Mouse (Mus musculus): ENCODE measurements at regions not wholly inside any gene's neighbourhood (a gene's known extent, or its start where the extent isn't known, plus 50 kb on each side); places are given as distances from the start of the nearest gene placed in this dataset.

DNA sequence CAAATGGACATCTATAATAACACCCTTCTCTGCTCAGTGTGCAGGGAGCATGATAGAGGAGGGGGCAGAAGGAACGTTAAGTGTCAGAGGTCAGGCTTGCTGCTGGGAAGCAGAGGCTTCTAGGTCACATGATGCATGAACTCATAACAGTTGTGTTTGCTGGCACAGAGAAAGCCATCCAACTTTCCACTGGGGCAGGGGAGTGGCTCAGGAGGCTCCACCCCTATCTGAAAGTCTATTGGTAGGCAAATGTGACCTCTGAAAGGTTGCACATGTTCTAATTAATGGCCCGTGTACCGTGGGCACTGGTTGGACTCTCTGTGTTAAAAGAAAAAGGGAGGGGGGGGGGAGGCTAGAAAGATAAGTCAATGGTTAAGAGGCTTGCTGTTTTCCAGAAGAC, 224.6 kb downstream of the Slc16a7 start:
- DNase-seq, result no peak

DNA sequence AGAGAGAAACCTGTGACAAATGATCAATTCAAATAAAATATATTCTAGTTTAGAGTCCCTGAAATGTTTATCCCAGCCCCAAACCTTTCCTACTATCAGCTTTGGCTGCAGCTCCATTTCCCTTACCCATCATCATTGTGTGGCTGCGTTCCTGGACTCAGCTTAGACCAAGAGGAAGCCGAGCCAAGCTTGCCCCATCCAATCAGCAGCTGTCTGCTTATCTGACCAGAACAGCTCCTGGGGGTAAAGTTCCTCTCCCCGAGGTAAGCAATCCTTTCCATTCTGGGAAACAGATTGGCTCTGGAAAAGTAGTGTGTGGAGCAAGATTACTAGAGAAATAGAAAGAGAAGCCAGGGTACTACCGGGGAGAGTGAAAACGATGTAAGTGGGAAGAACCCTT, 228.2 kb downstream of the Slc16a7 start:
- no peak for DNase-seq

DNA sequence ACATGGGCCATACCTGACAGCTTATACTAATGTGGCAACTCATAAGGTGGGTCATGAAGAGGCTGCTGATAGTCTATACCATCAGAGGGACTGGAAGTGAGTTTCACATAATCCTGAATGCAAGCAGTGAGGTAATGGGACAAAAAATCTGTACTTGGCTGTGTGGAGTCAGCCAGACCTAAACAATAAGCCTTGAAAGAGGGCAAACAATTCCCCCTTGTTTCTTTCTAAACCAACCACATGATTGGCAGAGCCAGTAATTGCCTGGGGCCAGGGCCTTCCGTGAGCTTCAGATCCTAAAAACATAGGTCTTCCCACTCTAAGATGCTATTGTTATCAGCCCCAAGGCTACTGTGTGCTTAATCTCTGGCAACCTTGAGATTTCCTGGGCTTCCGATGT, 240.5 kb downstream of the Slc16a7 start:
- DNase-seq, result no peak

DNA sequence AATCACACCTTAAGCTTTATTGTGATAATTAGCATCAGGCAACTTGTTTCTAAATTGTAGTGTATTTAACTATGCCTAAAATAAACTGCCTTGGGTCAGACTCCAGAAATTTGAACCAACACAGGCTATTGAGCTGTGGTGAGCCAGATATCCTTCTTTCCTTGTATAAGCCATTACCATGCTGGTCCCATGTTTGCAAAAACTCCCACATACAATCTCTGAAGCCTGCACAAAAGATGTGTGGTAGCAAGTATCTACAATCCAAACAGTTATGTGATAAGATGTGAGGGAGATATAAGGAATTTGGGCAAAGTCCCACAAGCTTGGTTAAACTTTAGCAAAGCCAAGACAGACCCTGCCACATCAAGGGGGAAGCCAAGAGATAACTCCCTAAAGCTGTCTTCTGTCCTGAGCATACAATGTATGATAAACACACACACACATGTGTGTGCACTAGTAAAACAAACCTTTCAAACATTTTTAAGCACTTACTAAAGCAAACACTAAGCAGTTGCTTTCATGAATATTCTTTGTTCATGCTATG, 242.0 kb downstream of the Slc16a7 start:
- DNase-seq, result no peak

DNA sequence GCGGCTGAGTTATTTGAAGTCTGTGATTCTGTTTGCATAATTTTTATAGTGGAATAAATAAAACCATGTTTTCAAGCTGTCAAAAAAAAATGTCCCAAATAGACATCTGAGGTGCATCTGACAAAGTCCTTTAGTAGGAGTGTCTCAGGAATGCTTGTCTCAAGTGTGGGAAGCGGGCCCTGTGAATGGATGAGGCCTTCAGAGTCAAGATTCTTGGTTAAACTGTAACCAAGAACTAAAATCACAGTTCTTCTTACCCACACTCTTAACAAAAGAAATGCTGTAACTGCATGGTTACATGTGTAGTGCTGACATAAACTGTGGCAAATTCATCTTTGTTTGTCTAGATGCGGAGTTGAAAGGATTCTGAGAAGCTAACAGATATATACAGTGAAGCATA, 242.9 kb downstream of the Slc16a7 start:
- no peak for DNase-seq

DNA sequence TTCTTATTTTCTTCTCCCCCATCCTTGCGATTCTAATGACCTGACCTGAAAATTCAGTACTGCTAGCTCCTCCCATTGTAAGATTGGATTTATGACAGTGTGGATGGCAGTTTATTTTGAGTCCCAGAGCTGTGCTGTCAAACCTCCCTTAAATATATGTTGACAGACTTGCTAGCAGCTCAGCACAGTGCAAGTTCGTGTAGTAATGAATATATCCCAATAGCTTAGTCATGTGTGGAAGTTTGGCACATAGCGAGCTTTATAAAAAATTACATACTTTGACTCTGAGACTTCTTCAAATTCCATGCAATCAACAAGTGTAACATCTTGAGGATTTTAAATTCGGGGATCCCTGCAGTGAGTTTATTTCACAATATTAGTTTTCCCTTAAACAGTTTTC, 243.5 kb downstream of the Slc16a7 start:
- no peak for DNase-seq

DNA sequence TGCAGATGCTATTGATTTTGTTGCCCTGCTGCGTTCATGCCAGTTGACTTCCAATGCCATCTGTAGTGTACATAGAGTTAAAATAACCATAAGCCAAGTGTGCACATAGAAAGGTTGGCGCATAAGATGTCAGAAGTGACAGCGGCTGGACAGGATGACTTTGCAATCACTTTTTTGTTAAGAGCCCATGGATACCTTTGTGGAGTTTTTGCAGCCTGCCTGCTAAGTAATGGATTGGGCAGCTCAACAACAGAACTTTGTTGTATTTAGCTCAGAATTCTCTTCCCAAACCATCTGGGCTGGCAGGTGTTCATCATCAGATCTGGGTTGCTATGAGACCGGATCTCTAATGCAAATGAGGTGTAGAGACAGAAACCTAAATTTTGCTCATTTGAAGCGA, 267.5 kb downstream of the Slc16a7 start:
- no peak for DNase-seq

DNA sequence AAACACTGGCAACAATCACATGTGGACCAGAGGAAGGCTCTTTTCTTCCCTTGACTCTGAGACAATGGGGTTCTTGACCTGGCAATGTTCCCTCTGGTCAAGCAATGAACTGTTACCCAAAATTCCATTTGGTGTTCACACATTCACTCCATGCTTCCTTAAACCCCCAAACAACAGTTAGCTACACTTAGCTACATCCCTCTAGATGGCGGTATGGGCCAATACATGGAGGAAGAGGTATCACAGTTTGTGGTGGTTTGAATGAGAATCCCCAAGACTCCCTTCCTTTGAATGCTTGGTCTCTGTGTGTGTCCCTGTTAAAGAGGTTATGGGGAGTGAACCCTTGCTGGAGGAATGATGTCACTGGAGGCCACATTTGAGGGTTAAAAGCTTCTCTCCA, 274.9 kb downstream of the Slc16a7 start:
- peak; percentile 5 to 11 for DNase-seq

DNA sequence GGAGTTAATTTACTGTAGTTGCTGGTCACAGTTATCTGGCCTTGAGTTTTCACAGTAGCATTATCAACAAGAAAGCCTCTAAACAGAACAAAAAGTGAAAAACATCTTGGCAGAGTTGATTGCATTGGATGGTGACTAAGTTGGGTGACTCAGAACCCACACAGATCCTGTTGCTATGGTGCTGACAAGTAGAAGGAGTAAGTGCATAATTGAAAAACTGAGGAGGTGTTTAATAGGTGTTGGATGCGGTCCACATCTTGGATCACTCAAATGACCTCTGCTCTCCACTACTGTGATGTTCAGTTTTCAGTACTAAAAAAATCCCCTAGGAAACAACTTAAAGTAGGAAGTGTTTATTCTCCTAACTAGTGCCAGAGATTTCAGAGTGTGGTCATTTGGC, 280.3 kb downstream of the Slc16a7 start:
- no peak for DNase-seq

DNA sequence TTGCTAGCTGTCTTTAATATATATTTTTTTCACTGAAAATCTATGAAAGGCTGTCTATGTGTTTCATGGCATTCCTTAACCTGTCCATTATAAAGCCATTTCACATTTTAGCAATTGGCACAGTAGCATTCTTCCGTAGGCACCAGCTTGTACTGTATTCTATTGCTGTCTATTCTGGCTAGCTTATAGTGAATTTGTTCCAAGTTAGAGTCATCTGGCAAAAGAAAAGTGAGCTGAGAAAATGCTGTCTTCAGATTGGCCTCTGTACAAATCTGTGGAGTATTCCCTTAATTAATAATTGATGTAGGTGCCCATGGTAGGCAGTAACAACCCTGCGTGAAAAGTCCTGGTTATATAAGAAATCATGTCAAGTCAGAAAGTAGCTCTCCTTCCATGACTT, 304.3 kb downstream of the Slc16a7 start:
- no peak for DNase-seq

DNA sequence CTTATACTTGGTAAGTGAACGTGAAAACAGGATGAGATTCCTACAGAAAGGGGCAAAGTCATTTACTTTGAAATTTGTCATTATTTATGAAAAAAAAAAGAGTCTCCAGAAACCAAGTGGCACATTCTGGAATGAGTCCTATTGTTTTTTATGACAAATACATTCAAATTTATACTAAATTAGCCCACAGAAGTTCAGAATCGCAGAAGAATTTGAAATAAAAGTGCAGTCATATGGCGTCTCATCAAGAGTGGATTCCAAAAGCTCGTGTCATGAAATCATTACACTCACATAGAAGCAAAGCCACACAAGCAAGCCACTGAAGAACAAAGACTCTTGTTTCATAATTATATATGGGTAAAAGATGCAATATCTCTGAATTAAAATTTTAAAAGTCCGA, 316.9 kb downstream of the Slc16a7 start:
- DNase-seq, result no peak

DNA sequence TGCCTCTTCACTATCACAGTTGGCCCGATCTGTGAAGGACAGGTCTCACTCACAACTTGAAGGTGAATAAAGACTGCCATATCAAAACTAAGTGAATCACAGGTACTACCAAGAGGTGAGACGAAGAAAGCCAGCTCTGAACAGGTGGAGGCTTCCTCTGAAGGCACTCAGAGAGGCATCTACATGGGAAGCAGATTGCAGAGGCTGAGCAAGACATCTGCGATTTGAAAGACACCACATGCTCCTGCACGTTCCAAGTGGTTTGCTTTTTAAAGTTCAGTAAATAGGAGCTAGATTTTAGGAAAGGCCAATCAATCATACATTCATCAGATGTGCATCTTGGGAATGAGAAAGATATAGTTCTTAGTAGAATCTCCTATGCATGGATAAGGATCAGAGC, 319.0 kb downstream of the Slc16a7 start:
- no peak for DNase-seq

DNA sequence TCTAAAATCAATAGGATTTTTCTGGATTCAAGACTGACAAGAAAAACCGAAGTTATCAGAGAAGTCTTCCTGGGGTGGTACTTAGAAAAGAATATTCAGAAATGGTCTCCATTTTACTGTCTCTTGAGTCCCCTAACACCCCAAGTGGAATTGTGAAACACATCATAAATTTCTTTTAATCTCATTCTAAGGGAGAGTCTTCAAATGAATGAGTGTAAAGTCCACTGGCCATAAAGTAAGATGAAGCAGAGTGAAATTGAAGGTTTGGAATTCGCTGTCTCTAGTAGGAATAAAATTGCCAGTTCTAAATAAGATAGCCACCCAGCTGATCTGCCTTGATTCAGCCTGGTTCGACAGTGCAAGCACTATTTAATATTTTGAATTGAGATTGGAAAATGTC, 350.0 kb downstream of the Slc16a7 start:
- no peak for DNase-seq

DNA sequence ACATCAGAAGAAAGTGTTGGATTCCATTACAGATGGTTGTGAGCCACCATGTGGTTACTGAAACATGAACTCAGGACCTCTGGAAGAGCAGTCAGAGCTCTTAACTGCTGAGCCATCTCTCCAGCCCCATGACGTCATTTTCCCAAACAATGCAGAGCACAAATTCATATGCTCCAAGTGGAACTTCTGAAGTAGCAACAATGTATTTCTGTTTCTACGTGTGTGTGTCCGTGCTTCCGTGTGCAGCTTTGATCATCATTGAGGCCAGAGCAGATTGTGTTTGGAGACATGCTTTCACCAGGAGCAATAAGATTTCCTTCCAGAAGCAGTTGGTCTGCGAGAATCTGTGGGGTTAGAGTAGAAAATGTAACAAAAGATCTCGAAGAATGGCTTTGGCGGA, 353.6 kb downstream of the Slc16a7 start:
- DNase-seq, result no peak

DNA sequence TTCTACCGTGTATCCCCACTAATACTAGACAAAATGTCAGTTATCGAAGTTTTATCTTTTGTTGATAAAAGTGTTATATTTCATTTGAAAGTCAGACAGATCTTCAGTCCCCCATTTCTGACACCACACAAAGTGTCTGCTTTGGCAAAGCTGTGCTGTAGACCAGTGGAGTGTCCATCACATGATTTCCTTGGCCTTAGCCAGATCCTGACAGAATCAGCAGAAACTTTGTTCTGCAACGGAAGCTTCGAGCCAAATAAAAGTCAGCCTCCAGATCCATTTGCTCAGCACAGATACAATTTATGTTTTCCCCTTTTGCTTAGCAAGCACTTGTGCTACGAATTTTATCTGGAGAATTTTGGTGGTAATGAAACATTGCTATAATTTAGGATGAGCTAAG, 360.9 kb downstream of the Slc16a7 start:
- no peak for DNase-seq

DNA sequence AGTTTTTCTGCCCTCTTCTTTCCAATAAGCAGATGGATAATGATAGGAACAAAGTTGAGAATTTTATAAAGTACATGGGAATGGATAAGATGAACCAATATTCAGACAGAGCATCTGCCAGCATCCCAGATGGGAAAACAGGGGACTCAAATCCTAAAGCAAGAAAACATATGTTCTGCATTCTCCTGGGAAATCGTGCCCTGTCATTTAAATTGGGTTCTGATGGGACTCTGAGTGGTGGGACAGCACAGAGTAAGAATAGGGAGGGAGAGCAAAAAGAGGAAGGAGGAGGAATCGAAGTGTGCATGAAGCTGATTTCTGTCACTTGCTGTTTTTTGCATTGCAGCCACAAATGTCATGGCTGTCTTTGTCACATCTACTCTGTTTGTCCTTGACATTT, 362.4 kb downstream of the Slc16a7 start:
- no peak for DNase-seq
